Mouse (Mus musculus): Measurements from ENCODE around the gene Abhd17a.
A peak's percentile ranks its signal among the peaks of the same experiment; 100 is the strongest.

GRCm38 (mm10) chr10:80566375-80567092, 23.6 kb downstream of the Abhd17a start:
- TF ChIP-seq CTCF (IDR thresholded peaks at IDR 0.05; ENCODE audit: low read depth) (peak; percentile 99), EP300 (IDR thresholded peaks at IDR 0.05; ENCODE audit: low read depth) (no peak)

Data from liver, postnatal 0 days (tissue).